Mouse (Mus musculus) testis, adult 2 months (tissue): ENCODE measurements at regions not wholly inside any gene's neighbourhood (a gene's known extent, or its start where the extent isn't known, plus 50 kb on each side); places are given as distances from the start of the nearest gene placed in this dataset.

ENCODE experiments used
- CTCF ChIP-seq: fragments of 200-500 bp; IDR thresholded peaks from 2 replicates; pipeline ENCODE4 v1.5.1; 2012; ENCODE audit warnings: low read depth, mild to moderate bottlenecking, inconsistent platforms, low read length, moderate library complexity; ENCODE audit not compliant: control insufficient read depth, insufficient read depth, insufficient replicate concordance
- POLR2A ChIP-seq: fragments of 200-500 bp; IDR thresholded peaks from 2 replicates; pipeline ENCODE4 v1.6.1; 2012; ENCODE audit warnings: low read depth, mild to moderate bottlenecking, inconsistent platforms, low read length, moderate library complexity; ENCODE audit not compliant: control insufficient read depth

DNA sequence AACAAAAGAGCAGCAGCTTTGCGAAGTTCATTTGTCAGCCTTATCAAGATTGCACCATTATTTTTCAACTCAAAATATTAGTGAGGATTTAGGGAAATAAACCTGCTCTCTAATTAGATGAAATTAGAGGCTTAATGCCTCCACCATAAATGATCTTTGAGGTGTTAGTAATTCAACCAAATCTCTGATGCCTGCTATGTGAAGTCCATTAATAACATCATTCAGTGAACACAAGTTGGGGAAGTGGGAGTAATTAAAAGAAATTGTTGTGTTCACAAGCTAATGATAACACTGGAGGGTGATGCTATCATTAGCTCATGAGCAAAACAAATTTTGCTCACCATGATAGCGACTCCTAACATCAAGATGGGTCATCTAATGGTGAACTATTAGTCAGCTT lies 246.0 kb downstream of the Ttc6 start:
- TF ChIP-seq CTCF (no peak), POLR2A (no peak)
